ENCODE assay signal across 7 mouse cellular contexts in genomic region chr11:94329270-94329891, GRCm38 (mm10). TPM values are rescaled to one million over a fixed set of nuclear protein-coding genes. Genes with fewer than 3 reads are reported as not detected.
DNase-seq lines count a peak whose midpoint lies in the region; ATAC-seq and TF ChIP-seq lines count a peak whose summit lies in the region.

No protein-coding gene starts in this region.

- peaks cover 26% of the 10 kb centered on the region for H3K36me3 ChIP-seq in G1E (replicated peaks)
- H3K36me3 ChIP-seq in forebrain, embryonic 12.5 days (replicated peaks) = peaks cover 3% of the 10 kb centered on the region
- H3K36me3 ChIP-seq in hindbrain, embryonic 14.5 days (replicated peaks; ENCODE audit: control insufficient read depth, insufficient read depth) = peaks cover 7% of the 10 kb centered on the region
- peaks cover 3% of the 10 kb centered on the region for H3K36me3 ChIP-seq in splenic B cell, adult 2 months (ENCODE audit: control insufficient read depth, insufficient read depth, low read length, poor library complexity, severe bottlenecking)

- no peak overlapping the region for H3K9ac ChIP-seq in forebrain, embryonic 12.5 days
- H3K9ac ChIP-seq in hindbrain, embryonic 14.5 days = no peak overlapping the region; the same call in 1 of the 2 replicates

- no peak overlapping the region for H3K4me3 ChIP-seq in G1E (ENCODE audit: low read depth, low read length)
- no peak overlapping the region for H3K4me3 ChIP-seq in bone marrow, adult 2 months (replicated peaks; ENCODE audit: control insufficient read depth, low read depth, low read length)
- no peak overlapping the region for H3K4me3 ChIP-seq in forebrain, embryonic 12.5 days (replicated peaks)
- H3K4me3 ChIP-seq in hindbrain, embryonic 14.5 days (replicated peaks; ENCODE audit: low read length) = peak overlapping the region; percentile 56; the same call in 1 of the 2 replicates

- TF ChIP-seq CTCF in G1E (IDR thresholded peaks at IDR 0.05; ENCODE audit: low read depth, low read length) = no peak
- peak; percentile 35; the same call in 1 of the 2 replicates for TF ChIP-seq CTCF in bone marrow, adult 2 months (IDR thresholded peaks at IDR 0.05; ENCODE audit: control insufficient read depth, insufficient read depth, low read length)

- no peak for TF ChIP-seq POLR2A in bone marrow, adult 2 months (IDR thresholded peaks at IDR 0.05; ENCODE audit: borderline replicate concordance, control insufficient read depth, low read depth, low read length)

- peak overlapping the region; percentile 4; the same call in 1 of the 2 replicates for H3K4me2 ChIP-seq in forebrain, embryonic 12.5 days
- H3K4me2 ChIP-seq in hindbrain, embryonic 14.5 days (replicated peaks) = peak overlapping the region; percentile 81

- peaks cover 25% of the 10 kb centered on the region for H3K4me1 ChIP-seq in G1E (ENCODE audit: insufficient read depth, low read depth, low read length)
- no peaks in the 10 kb centered on the region; the same call in 1 of the 2 replicates for H3K4me1 ChIP-seq in bone marrow, adult 2 months (ENCODE audit: control insufficient read depth, insufficient read depth, low read length)
- peaks cover 40% of the 10 kb centered on the region for H3K4me1 ChIP-seq in forebrain, embryonic 12.5 days
- H3K4me1 ChIP-seq in hindbrain, embryonic 14.5 days (replicated peaks; ENCODE audit: control insufficient read depth, insufficient read depth, low read length) = peaks cover 35% of the 10 kb centered on the region

- H3K9me3 ChIP-seq in G1E (replicated peaks) = no peaks in the 10 kb centered on the region
- no peaks in the 10 kb centered on the region for H3K9me3 ChIP-seq in forebrain, embryonic 12.5 days
- H3K9me3 ChIP-seq in hindbrain, embryonic 14.5 days (ENCODE audit: control insufficient read depth, low read length) = no peaks in the 10 kb centered on the region

- H3K27ac ChIP-seq in bone marrow, adult 2 months (ENCODE audit: control insufficient read depth, insufficient read depth, low read depth, low read length, poor library complexity) = no peak overlapping the region
- peak overlapping the region; percentile 99 for H3K27ac ChIP-seq in forebrain, embryonic 12.5 days
- peak overlapping the region; percentile 44; the same call in 1 of the 2 replicates for H3K27ac ChIP-seq in hindbrain, embryonic 14.5 days

- H3K27me3 ChIP-seq in G1E (ENCODE audit: insufficient read depth, low read length) = no peaks in the 10 kb centered on the region
- H3K27me3 ChIP-seq in forebrain, embryonic 12.5 days = no peaks in the 10 kb centered on the region
- no peaks in the 10 kb centered on the region for H3K27me3 ChIP-seq in hindbrain, embryonic 14.5 days (ENCODE audit: control insufficient read depth, insufficient read depth, low read length)
- no peaks in the 10 kb centered on the region for H3K27me3 ChIP-seq in splenic B cell, adult 2 months (ENCODE audit: control insufficient read depth, insufficient read depth, low read length, poor library complexity, severe bottlenecking)

- no peak for ATAC-seq in G1E (ENCODE audit: extremely low read depth, insufficient number of reproducible peaks, low FRiP score, poor library complexity, severe bottlenecking)
- ATAC-seq in forebrain, embryonic 12.5 days (ENCODE audit: low FRiP score) = no peak
- ATAC-seq in hindbrain, embryonic 14.5 days (ENCODE audit: low FRiP score) = no peak
- peak; percentile 49; the same call in 1 of the 2 replicates for ATAC-seq in megakaryocyte, adult 5-6 weeks (ENCODE audit: poor library complexity, severe bottlenecking)

- WGBS in bone marrow, adult 2 months = 60% methylated on average over 4 of the region's 4 CpGs
- 43% methylated on average over 4 of the region's 4 CpGs for WGBS in forebrain, embryonic 12.5 days
- 48% methylated on average over 4 of the region's 4 CpGs for WGBS in hindbrain, embryonic 14.5 days

- peak; percentile 21 for DNase-seq in G1E (ENCODE audit: low spot score)
- DNase-seq in hindbrain, embryonic 14.5 days (ENCODE audit: low spot score) = peak; percentile 71
- DNase-seq in left cerebral cortex, adult 11 months (ENCODE audit: low spot score) = peak; percentile 65
- DNase-seq in splenic B cell, adult 2 months (ENCODE audit: low read depth, low spot score) = peak; percentile 51

RNA-seq across cellular contexts. Expression of gene Ankrd40, which starts 1.6 kb away (rescaled TPM):
- total RNA-seq in G1E (2014; fragmentation: Nextera tagmentation) (34.4 and 46.0 TPM in 2 replicates), G1E (2017) (46.4 and 48.4 TPM in 2 replicates)
- 75.8 and 90.9 TPM in 2 replicates for polyA plus RNA-seq in G1E (2012)
- polyA plus RNA-seq in bone marrow, adult 2 months (2011; ENCODE audit: insufficient read depth, insufficient read length, low replicate concordance, missing spikeins) = 12.9 and 18.6 TPM in 2 replicates
- polyA plus RNA-seq in forebrain, embryonic 12.5 days (2016; fragmentation: Nextera tagmentation; extraction: Ambion mirVana) = 12.6 and 20.9 TPM in 2 replicates
- polyA plus RNA-seq in hindbrain, embryonic 14.5 days (2014; fragmentation: Nextera tagmentation; extraction: Ambion mirVana) = 12.8 and 12.9 TPM in 2 replicates
- total RNA-seq in megakaryocyte, adult 5-6 weeks (2015) = 22.6 and 24.8 TPM in 2 replicates
- total RNA-seq in megakaryocyte, adult 5-6 weeks (2017) = 64.7 and 74.1 TPM in 2 replicates

RNA-seq across cellular contexts. Expression of gene Luc7l3, which starts 7.6 kb away (rescaled TPM):
- 238 and 283 TPM in 2 replicates for total RNA-seq in G1E (2014; fragmentation: Nextera tagmentation)
- total RNA-seq in G1E (2017) = 170 and 260 TPM in 2 replicates
- polyA plus RNA-seq in G1E (2012) = 26.4 and 38.7 TPM in 2 replicates
- 172 and 213 TPM in 2 replicates for polyA plus RNA-seq in bone marrow, adult 2 months (2011; ENCODE audit: insufficient read depth, insufficient read length, low replicate concordance, missing spikeins)
- 174 and 179 TPM in 2 replicates for polyA plus RNA-seq in forebrain, embryonic 12.5 days (2016; fragmentation: Nextera tagmentation; extraction: Ambion mirVana)
- 94.9 and 105 TPM in 2 replicates for polyA plus RNA-seq in hindbrain, embryonic 14.5 days (2014; fragmentation: Nextera tagmentation; extraction: Ambion mirVana)
- 115 and 130 TPM in 2 replicates for total RNA-seq in megakaryocyte, adult 5-6 weeks (2015)
- 283 and 293 TPM in 2 replicates for total RNA-seq in megakaryocyte, adult 5-6 weeks (2017)

RNA-seq across cellular contexts. Expression of gene Gm21885, which starts 47.7 kb away (rescaled TPM):
- total RNA-seq in G1E (2014; fragmentation: Nextera tagmentation) = not detected in 2 replicates
- 0.23 TPM in 1 of 2 replicates, not detected in the other for total RNA-seq in G1E (2017)
- polyA plus RNA-seq in G1E (2012) = not detected in 2 replicates
- polyA plus RNA-seq in bone marrow, adult 2 months (2011; ENCODE audit: insufficient read depth, insufficient read length, low replicate concordance, missing spikeins) = not detected in 2 replicates
- polyA plus RNA-seq in forebrain, embryonic 12.5 days (2016; fragmentation: Nextera tagmentation; extraction: Ambion mirVana) = 0.27 TPM in 1 of 2 replicates, not detected in the other
- polyA plus RNA-seq in hindbrain, embryonic 14.5 days (2014; fragmentation: Nextera tagmentation; extraction: Ambion mirVana) = 0.38 TPM in 1 of 2 replicates, not detected in the other
- total RNA-seq in megakaryocyte, adult 5-6 weeks (2015) = not detected in 2 replicates
- total RNA-seq in megakaryocyte, adult 5-6 weeks (2017) = not detected in 2 replicates

Comparison
In these comparisons a context has a peak if more than half of its experiments do, and no peak if none do; other contexts are left out.
1. DNase-seq: peak in every context shown above with its lines; median percentile 71 in hindbrain, embryonic 14.5 days; 65 in left cerebral cortex, adult 11 months; 51 in splenic B cell, adult 2 months; 21 in G1E.